Mouse (Mus musculus): ENCODE results near the gene Polr3h.

The Polr3h gene

GRCm38 (mm10) chr15:81872262-81873136 lies 53.5 kb downstream of the Polr3h start, which contains the start of gene Aco2:
TSS of gene Aco2 (plus strand) at chr15:81872309.
- peak; percentile 94 for DNase-seq (ENCODE audit: low read depth, low spot score)

GRCm38 (mm10) chr15:81871604-81872261 lies 54.3 kb downstream of the Polr3h start, which contains the start of gene Phf5a:
TSS of gene Phf5a (minus strand) at chr15:81871911.
- peak; percentile 82 for DNase-seq (ENCODE audit: low read depth, low spot score)

DNA sequence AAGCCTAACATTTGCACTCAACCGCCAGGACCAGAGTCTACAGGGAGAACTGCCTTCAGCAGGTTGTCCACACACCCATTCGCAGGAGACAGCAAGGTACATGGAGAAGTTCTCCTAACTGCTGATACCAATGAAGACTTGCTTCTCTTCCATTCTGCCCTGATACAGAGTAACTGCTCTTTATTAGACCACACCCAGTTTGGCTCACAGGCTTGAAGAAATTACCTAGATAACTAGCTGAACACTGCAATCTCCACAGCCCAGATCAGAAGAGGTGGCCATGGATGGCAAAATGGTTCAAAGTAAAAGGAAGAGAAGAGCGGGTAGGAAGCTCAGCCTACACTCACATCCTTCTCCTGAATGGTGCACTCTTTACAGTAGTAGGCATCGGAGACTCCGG lies 56.1 kb downstream of the Polr3h start:
- DNase-seq (ENCODE audit: low read depth, low spot score) = no peak

DNA sequence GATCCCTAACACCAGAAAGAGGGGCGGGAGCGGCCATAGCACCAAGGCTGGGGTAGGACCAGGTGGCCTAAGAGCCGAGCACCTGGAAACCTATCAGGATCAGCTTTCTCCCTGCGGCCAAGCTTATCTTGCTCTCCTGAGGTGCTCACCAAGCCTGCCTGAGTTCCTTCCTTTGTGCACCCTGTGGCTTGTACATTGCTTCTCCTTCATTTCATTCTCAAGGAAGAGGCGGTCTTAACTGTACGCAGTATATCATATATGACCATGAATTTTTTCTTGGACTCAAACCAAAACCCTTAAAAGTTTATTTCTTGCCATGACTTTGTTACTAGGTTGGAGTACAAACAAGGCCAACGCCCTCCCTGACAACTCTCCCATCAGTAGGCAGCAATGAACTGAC lies 61.8 kb downstream of the Polr3h start:
- DNase-seq (ENCODE audit: low read depth, low spot score) = no peak

- no peak for DNase-seq (ENCODE audit: low read depth, low spot score)
These were observed 65.4 kb downstream of the Polr3h start for GRCm38 (mm10) chr15:81860471-81861135.

DNA sequence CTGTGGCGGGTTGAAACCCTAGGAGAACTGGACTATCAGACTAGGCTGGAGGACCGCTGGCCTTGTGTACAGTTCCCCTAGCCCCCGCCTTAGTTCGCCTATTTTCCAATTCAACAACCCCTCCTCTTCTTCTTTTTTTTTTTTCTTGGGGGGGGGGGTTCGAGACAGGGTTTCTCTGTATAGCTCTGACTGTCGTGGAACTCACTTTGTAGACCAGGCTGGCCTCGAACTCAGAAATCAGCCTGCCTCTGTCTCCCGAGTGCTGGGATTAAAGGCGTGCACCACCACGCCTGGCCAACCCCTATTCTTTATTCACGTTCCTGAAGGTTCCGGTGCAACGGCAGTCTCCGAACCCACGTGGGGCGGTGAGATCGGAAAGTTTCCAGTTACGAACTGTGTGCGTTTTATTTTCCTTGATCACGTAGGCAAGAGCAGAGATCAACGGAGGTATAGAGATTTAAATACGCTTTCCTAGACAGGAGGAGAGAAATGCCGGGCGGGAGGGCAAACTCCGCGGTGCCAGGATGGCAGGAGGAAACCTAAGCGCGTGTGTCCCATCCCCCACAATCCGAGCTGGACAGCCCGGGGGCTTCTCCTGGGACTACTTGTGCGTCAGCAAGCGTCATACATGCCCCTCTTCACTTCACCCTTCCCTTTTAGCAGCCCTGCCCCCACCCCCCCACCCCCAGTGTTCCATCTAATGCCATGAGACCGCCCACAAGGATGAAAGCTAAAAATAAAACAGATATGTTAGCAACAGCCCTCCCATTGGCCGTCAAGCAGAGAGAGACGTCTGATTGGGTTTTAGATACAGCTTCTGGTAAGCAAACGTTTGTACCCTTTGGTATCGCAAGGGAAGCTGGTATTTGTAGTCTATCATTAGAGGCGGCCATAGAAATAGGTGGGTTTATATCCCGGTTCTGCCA lies 66.4 kb downstream of the Polr3h start:
- DNase-seq (ENCODE audit: low read depth, low spot score) = peak; percentile 76

- no peak for DNase-seq (ENCODE audit: low read depth, low spot score)
These were observed 67.3 kb downstream of the Polr3h start, which contains the start of gene Tob2 for GRCm38 (mm10) chr15:81858517-81859329. TSS of gene Tob2 (minus strand) at chr15:81858796.

- peak; percentile 64 for DNase-seq (ENCODE audit: low read depth, low spot score)
These were observed 67.9 kb downstream of the Polr3h start for GRCm38 (mm10) chr15:81858138-81858516.

- DNase-seq (ENCODE audit: low read depth, low spot score) = no peak
These were observed 68.3 kb downstream of the Polr3h start for GRCm38 (mm10) chr15:81857724-81858116.

GRCm38 (mm10) chr15:81856938-81857723 lies 68.9 kb downstream of the Polr3h start:
- no peak for DNase-seq (ENCODE audit: low read depth, low spot score)

GRCm38 (mm10) chr15:81856030-81856790 lies 69.8 kb downstream of the Polr3h start:
- DNase-seq (ENCODE audit: low read depth, low spot score) = peak; percentile 67

GRCm38 (mm10) chr15:81853081-81853480 lies 73.0 kb downstream of the Polr3h start:
- no peak for DNase-seq (ENCODE audit: low read depth, low spot score)

DNA sequence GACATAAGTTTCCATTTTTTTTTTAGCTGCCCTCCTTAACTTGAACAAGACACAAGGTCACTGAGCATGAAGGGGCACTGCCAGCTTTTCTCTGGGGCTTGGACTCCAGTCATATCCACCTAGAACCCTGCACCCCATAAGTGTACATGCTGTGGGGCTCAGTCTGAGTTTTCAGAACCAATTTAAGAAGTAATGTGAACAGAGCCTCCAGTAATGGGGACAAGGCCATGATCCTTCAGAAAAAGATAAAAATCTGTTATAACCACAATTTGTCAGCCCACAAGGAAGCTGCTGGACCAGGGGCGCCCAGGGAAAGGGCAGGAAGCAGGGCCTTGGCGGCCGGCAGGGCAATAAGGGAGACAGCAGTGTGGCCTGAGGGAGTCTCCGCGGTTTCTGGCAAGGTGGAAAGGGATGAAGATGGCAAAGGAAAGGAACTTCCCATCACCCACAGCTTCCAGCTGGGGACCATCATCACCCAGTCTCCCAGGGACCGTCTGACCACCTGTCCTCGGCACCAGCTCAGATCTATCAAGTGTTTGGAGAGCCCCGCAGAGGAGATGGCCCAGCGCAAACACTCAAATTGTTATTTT lies 73.5 kb downstream of the Polr3h start:
- DNase-seq (ENCODE audit: low read depth, low spot score) = no peak

- no peak for DNase-seq (ENCODE audit: low read depth, low spot score)
These were observed 74.7 kb downstream of the Polr3h start for GRCm38 (mm10) chr15:81851375-81851774.

- DNase-seq (ENCODE audit: low read depth, low spot score) = no peak
These were observed 75.3 kb downstream of the Polr3h start for GRCm38 (mm10) chr15:81850718-81851117.

GRCm38 (mm10) chr15:81849104-81849503 lies 76.9 kb downstream of the Polr3h start:
- DNase-seq (ENCODE audit: low read depth, low spot score) = no peak

GRCm38 (mm10) chr15:81848301-81848700 lies 77.7 kb downstream of the Polr3h start:
- no peak for DNase-seq (ENCODE audit: low read depth, low spot score)

DNA sequence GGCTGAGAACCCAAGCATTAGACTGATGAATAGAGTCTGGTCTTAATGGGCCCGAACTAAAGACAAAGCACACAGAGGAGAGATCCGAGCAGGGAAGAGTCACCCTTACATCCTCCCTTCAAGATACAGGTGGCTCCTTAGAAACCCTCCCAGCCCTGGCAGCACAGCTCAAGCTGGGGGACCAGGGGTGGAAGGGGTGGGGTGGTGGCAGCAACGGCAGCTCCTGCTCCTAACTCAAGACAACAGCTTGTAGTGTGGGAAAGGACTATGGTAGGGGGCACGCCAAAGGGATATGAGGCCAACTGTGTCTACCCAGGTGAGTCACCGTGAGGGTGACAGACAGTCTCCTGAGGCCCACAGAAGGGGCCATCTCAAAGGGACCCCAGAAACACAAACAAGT lies 78.2 kb downstream of the Polr3h start:
- DNase-seq (ENCODE audit: low read depth, low spot score) = no peak

All from WW6 (cell line).